Mouse (Mus musculus): ENCODE measurements around the gene Cfap43. TPM values are rescaled to one million over a fixed set of nuclear protein-coding genes. Genes with fewer than 3 reads are reported as not detected.

Cfap43 gene
- polyA plus RNA-seq, 1 experiment from 2014 or later = 0.16 TPM

DNA sequence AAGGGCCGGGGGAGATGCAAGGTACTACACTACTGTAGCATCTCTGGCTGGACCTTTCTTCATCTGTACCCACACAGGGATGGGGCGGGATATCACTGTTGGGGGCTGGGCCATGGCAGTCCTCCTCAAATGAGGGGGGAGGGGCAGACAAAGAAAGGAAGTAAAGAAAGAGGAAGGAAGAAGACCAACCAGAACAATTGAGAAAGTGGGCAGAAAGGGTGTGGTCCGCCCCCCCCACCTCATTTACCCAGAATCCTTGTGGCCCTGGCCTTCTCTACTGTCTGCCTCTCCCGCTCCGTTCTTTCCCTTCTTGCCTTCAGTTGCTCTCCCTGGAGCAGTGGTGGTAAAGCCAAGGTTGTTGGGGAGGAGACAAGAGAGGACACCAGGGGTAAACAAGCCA lies 13.5 kb downstream of the Cfap43 start:
- no peak overlapping the region for H3K4me3 ChIP-seq (ENCODE audit: control insufficient read depth in 1 of 2, insufficient read depth in 1 of 2, low read depth in 1 of 2, low read length in 2 of 2)
- peak overlapping the region in 1 of 2 experiments; percentile 25; a peak in 1 of 4 replicates for H3K27ac ChIP-seq (replicated peaks in 1 of 2; ENCODE audit: control insufficient read depth in 1 of 2, insufficient read depth in 1 of 2, low read depth in 2 of 2, low read length in 2 of 2)
- H3K4me1 ChIP-seq (ENCODE audit: control insufficient read depth in 2 of 2, insufficient read depth in 2 of 2, low read length in 2 of 2) = peaks cover 53 to 63% of the 10 kb centered on the region in 2 experiments
- H3K4me2 ChIP-seq (ENCODE audit: low read length) = no peak overlapping the region
- H3K27me3 ChIP-seq (ENCODE audit: control insufficient read depth, insufficient read depth, low read length) = no peaks in the 10 kb centered on the region
- 0 out of 2 replicates have a peak overlapping the region, but pooled peaks have one; percentile 12 for H3K9ac ChIP-seq (ENCODE audit: low read length)
- ATAC-seq (ENCODE audit: insufficient number of reproducible peaks, insufficient read depth, low FRiP score, low read depth) = no peak
- H3K9me3 ChIP-seq (ENCODE audit: control insufficient read depth, low read length) = no peaks in the 10 kb centered on the region
- peaks cover 12% of the 10 kb centered on the region; the same call in 1 of the 2 replicates for H3K36me3 ChIP-seq (ENCODE audit: control insufficient read depth, insufficient read depth, low read length)
- 75% methylated on average over 5 of the region's 5 CpGs for WGBS

DNA sequence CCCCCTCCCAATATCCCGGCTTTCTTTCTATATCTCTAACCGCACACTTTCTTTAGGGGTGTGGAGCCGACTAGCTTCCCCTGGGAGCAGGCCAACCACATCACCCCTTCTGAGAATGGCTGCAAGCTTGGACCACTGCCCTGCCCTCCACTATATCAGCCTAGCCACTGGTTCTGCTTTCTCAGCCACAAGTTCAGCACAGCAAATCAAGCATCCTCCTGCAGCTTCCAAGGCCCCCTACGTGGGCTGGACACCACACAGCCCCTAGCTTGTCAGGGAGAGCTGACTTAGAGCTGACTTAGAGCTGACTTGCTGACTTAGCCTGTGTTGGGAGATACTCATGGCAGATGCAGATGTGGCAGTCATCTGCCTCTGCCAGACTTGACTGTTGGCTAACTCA lies 14.0 kb downstream of the Cfap43 start:
- Histone ChIP-seq H3K27me3 (ENCODE audit: control insufficient read depth, insufficient read depth, low read length) (no peaks in the 10 kb centered on the region), H3K9me3 (ENCODE audit: control insufficient read depth, low read length) (no peaks in the 10 kb centered on the region), H3K36me3 (ENCODE audit: control insufficient read depth, insufficient read depth, low read length) (peaks cover 14% of the 10 kb centered on the region; the same call in 1 of the 2 replicates), H3K4me2 (ENCODE audit: low read length) (no peak overlapping the region), H3K4me1 (ENCODE audit: control insufficient read depth in 2 of 2, insufficient read depth in 2 of 2, low read length in 2 of 2) (peaks cover 48 to 63% of the 10 kb centered on the region in 2 experiments), H3K27ac (replicated peaks in 1 of 2; ENCODE audit: control insufficient read depth in 1 of 2, insufficient read depth in 1 of 2, low read depth in 2 of 2, low read length in 2 of 2) (peak overlapping the region in 1 of 2 experiments; percentile 25; a peak in 2 of 4 replicates), H3K9ac (ENCODE audit: low read length) (0 out of 2 replicates have a peak overlapping the region, but pooled peaks have one; percentile 12), H3K4me3 (ENCODE audit: control insufficient read depth in 1 of 2, insufficient read depth in 1 of 2, low read depth in 1 of 2, low read length in 2 of 2) (no peak overlapping the region)
- WGBS = 70% methylated on average over 4 of the region's 4 CpGs
- ATAC-seq (ENCODE audit: insufficient number of reproducible peaks, insufficient read depth, low FRiP score, low read depth) = no peak

DNA sequence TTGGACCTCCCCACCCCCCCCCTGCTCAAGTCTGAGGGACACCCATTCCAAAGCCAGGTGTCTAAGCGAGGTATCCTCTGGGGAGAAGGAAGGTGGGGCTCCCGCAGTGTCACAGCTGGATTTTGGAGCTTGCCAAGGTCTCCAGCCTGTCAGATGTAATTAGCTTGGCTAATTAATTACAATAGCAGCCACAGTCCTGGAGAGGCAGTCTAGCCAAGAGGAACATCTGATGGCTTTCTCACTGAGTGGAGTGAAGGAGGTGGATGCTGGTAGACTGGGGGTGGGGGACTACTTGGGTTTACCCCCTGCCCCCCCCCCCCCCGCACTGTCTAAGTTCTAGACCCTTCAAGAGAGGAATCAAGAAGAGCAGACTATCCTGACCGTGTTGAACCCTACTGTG lies 15.4 kb downstream of the Cfap43 start:
- no peak for ATAC-seq (ENCODE audit: insufficient number of reproducible peaks, insufficient read depth, low FRiP score, low read depth)
- Histone ChIP-seq H3K36me3 (ENCODE audit: control insufficient read depth, insufficient read depth, low read length) (peaks cover 18% of the 10 kb centered on the region; the same call in 1 of the 2 replicates), H3K4me1 (ENCODE audit: control insufficient read depth in 2 of 2, insufficient read depth in 2 of 2, low read length in 2 of 2) (peaks cover 37 to 52% of the 10 kb centered on the region in 2 experiments), H3K9ac (ENCODE audit: low read length) (no peak overlapping the region), H3K27ac (replicated peaks in 1 of 2; ENCODE audit: control insufficient read depth in 1 of 2, insufficient read depth in 1 of 2, low read depth in 2 of 2, low read length in 2 of 2) (peak overlapping the region; percentile 85 to 91; a peak in 3 of 4 replicates), H3K4me3 (ENCODE audit: control insufficient read depth in 1 of 2, insufficient read depth in 1 of 2, low read depth in 1 of 2, low read length in 2 of 2) (no peak overlapping the region), H3K27me3 (ENCODE audit: control insufficient read depth, insufficient read depth, low read length) (no peaks in the 10 kb centered on the region), H3K4me2 (ENCODE audit: low read length) (no peak overlapping the region), H3K9me3 (ENCODE audit: control insufficient read depth, low read length) (no peaks in the 10 kb centered on the region)
- WGBS = 78% methylated on average over 4 of the region's 4 CpGs

DNA sequence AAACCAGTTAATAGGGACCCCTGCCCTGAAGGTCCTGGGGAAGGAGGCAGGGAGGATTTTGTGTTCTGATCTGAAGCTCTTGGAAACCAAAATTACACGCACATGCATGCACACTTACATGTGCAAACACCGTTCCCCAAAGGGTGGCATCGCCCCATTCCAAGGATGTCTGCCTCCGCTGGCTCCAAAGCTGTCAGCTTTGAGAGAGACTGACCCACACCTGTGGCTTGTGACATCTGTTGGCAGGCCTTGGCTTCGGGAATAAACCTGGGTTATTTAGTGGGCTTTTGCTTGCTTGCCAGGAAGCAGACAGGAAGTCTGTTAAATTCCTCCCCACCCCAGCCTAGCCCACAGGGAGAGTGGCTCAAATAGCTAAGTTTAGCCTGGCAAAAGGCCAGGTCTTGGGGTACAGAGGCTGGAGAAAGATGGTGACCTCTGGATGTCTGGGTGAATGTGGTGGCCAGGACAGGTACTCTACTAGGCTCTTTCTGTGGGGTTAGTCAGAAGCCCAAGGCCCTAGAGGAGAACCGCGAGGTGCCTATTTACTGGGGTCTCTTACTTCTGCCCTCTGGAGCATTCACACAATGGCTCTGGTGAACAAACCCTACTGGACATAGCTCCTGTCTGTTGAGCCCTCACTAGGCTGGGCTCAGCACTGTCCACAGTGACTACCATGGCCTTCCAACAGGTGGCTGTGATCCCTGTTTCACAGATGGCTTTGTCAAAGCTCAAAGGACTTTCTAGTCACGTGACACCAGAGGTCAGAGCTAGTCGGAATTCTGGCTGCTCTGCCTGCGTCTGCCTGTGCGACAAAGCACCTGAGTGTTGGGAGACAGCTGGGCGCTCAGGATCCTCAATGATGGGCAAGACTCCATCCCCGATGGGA lies 16.5 kb downstream of the Cfap43 start:
- Histone ChIP-seq H3K9ac (ENCODE audit: low read length) (peak overlapping the region; percentile 47; the same call in 1 of the 2 replicates), H3K4me2 (ENCODE audit: low read length) (peak overlapping the region; percentile 49)

DNA sequence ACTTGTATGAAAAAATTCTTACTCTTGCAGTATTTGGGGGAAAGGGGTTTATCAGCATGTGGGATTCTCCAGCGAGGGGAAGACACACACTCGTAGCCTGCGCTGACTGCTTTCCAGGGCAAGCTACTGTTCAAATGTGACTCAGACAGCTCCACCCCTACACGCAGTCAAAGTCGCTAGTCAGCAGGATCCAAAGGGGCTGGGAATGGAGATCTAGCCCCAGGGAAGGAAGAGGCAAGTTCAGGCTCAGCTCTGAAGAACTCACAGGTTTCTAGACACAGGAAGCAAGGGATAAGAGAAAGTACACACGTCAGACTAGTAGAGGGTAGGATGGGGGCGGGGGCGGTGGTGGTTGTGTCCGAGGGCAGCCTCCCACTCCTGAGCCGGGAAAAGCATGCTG lies 18.5 kb downstream of the Cfap43 start:
- no peaks in the 10 kb centered on the region for H3K9me3 ChIP-seq (ENCODE audit: control insufficient read depth, low read length)
- H3K36me3 ChIP-seq (ENCODE audit: control insufficient read depth, insufficient read depth, low read length) = peaks cover 41% of the 10 kb centered on the region
- no peak overlapping the region for H3K4me2 ChIP-seq (ENCODE audit: low read length)
- 81% methylated on average over 10 of the region's 10 CpGs for WGBS
- no peak overlapping the region for H3K4me3 ChIP-seq (ENCODE audit: control insufficient read depth in 1 of 2, insufficient read depth in 1 of 2, low read depth in 1 of 2, low read length in 2 of 2)
- no peak for ATAC-seq (ENCODE audit: insufficient number of reproducible peaks, insufficient read depth, low FRiP score, low read depth)
- H3K27ac ChIP-seq (replicated peaks in 1 of 2; ENCODE audit: control insufficient read depth in 1 of 2, insufficient read depth in 1 of 2, low read depth in 2 of 2, low read length in 2 of 2) = no peak overlapping the region
- no peak overlapping the region for H3K9ac ChIP-seq (ENCODE audit: low read length)
- H3K4me1 ChIP-seq (ENCODE audit: control insufficient read depth in 2 of 2, insufficient read depth in 2 of 2, low read length in 2 of 2) = peaks cover 34 to 48% of the 10 kb centered on the region in 2 experiments
- no peaks in the 10 kb centered on the region for H3K27me3 ChIP-seq (ENCODE audit: control insufficient read depth, insufficient read depth, low read length)

More for the DNA sequence above, 16.5 kb downstream of the Cfap43 start:
- no peaks in the 10 kb centered on the region for H3K9me3 ChIP-seq (ENCODE audit: control insufficient read depth, low read length)
- no peak overlapping the region for H3K4me3 ChIP-seq (ENCODE audit: control insufficient read depth in 1 of 2, insufficient read depth in 1 of 2, low read depth in 1 of 2, low read length in 2 of 2)
- peaks cover 37 to 50% of the 10 kb centered on the region in 2 experiments for H3K4me1 ChIP-seq (ENCODE audit: control insufficient read depth in 2 of 2, insufficient read depth in 2 of 2, low read length in 2 of 2)
- ATAC-seq (ENCODE audit: insufficient number of reproducible peaks, insufficient read depth, low FRiP score, low read depth) = peak; percentile 60
- H3K27me3 ChIP-seq (ENCODE audit: control insufficient read depth, insufficient read depth, low read length) = no peaks in the 10 kb centered on the region
- 51% methylated on average over 13 of the region's 13 CpGs for WGBS
- H3K27ac ChIP-seq (replicated peaks in 1 of 2; ENCODE audit: control insufficient read depth in 1 of 2, insufficient read depth in 1 of 2, low read depth in 2 of 2, low read length in 2 of 2) = peak overlapping the region; percentile 85 to 91
- H3K36me3 ChIP-seq (ENCODE audit: control insufficient read depth, insufficient read depth, low read length) = peaks cover 23% of the 10 kb centered on the region

DNA sequence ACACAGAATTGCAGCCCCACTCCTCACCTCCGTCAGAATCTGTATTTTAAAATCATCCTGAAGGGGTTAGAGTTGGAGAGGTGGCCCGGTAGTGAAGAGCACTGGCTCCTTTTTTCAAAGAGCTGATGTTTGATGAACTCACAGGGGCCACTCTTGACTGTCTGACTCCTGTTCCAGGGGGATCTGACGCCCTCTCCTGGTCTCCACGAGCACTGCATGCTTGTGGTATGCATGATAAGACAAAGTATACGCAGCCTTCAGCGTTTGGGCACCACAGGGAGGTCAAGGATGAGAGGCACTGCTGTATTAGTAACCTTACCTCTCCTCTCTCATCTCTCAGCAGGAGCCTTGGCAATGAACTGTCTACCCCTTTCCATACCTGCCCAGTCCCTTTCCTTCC lies 19.1 kb downstream of the Cfap43 start:
- Histone ChIP-seq H3K9me3 (ENCODE audit: control insufficient read depth, low read length) (no peaks in the 10 kb centered on the region), H3K4me3 (ENCODE audit: control insufficient read depth in 1 of 2, insufficient read depth in 1 of 2, low read depth in 1 of 2, low read length in 2 of 2) (no peak overlapping the region), H3K36me3 (ENCODE audit: control insufficient read depth, insufficient read depth, low read length) (peaks cover 47% of the 10 kb centered on the region), H3K4me1 (ENCODE audit: control insufficient read depth in 2 of 2, insufficient read depth in 2 of 2, low read length in 2 of 2) (peaks cover 29 to 43% of the 10 kb centered on the region in 2 experiments), H3K4me2 (ENCODE audit: low read length) (no peak overlapping the region), H3K9ac (ENCODE audit: low read length) (no peak overlapping the region), H3K27me3 (ENCODE audit: control insufficient read depth, insufficient read depth, low read length) (no peaks in the 10 kb centered on the region), H3K27ac (replicated peaks in 1 of 2; ENCODE audit: control insufficient read depth in 1 of 2, insufficient read depth in 1 of 2, low read depth in 2 of 2, low read length in 2 of 2) (no peak overlapping the region)
- WGBS = 63% methylated on average over 6 of the region's 6 CpGs
- ATAC-seq (ENCODE audit: insufficient number of reproducible peaks, insufficient read depth, low FRiP score, low read depth) = no peak

DNA sequence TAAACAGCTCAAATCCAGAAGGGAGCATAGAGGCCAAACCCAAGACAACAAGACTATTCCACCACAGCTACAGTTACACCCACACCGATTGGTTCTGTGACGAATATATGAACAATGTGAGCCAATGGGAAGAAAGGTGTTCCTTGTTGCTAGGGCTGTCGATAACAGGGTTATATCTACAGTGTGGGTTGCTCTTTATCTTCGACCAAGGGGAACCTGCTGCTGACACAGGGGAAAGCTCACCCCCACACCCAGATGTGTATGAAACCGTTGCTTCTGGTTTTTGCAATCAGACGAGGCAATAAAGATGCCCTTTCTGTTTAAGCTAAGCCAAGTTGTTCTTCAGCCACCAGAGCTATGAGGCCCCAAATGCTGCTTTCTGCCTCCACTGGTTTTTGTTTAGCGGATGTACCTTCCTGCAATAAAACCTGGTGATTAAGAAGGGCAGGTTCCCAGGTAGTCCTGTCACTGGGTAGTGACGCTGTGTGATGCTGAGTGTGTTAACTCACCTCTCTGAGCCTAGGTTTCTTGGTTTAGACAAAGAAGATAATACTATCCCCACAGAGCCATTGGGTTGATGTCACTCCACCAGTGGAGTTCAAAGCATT lies 20.5 kb downstream of the Cfap43 start:
- no peak for ATAC-seq (ENCODE audit: insufficient number of reproducible peaks, insufficient read depth, low FRiP score, low read depth)

More for the DNA sequence above, 20.5 kb downstream of the Cfap43 start:
- no peak overlapping the region for H3K4me2 ChIP-seq (ENCODE audit: low read length)
- no peak overlapping the region for H3K9ac ChIP-seq (ENCODE audit: low read length)
- no peaks in the 10 kb centered on the region for H3K27me3 ChIP-seq (ENCODE audit: control insufficient read depth, insufficient read depth, low read length)
- H3K9me3 ChIP-seq (ENCODE audit: control insufficient read depth, low read length) = no peaks in the 10 kb centered on the region
- 76% methylated on average over 8 of the region's 8 CpGs for WGBS
- no peak overlapping the region for H3K4me3 ChIP-seq (ENCODE audit: control insufficient read depth in 1 of 2, insufficient read depth in 1 of 2, low read depth in 1 of 2, low read length in 2 of 2)
- peaks cover 28 to 40% of the 10 kb centered on the region in 2 experiments for H3K4me1 ChIP-seq (ENCODE audit: control insufficient read depth in 2 of 2, insufficient read depth in 2 of 2, low read length in 2 of 2)
- H3K27ac ChIP-seq (replicated peaks in 1 of 2; ENCODE audit: control insufficient read depth in 1 of 2, insufficient read depth in 1 of 2, low read depth in 2 of 2, low read length in 2 of 2) = no peak overlapping the region
- peaks cover 55% of the 10 kb centered on the region for H3K36me3 ChIP-seq (ENCODE audit: control insufficient read depth, insufficient read depth, low read length)

Measured in heart, embryonic 14.5 days (tissue).